Mouse (Mus musculus): ENCODE measurements at regions not wholly inside any gene's neighbourhood (a gene's known extent, or its start where the extent isn't known, plus 50 kb on each side); places are given as distances from the start of the nearest gene placed in this dataset.

DNA sequence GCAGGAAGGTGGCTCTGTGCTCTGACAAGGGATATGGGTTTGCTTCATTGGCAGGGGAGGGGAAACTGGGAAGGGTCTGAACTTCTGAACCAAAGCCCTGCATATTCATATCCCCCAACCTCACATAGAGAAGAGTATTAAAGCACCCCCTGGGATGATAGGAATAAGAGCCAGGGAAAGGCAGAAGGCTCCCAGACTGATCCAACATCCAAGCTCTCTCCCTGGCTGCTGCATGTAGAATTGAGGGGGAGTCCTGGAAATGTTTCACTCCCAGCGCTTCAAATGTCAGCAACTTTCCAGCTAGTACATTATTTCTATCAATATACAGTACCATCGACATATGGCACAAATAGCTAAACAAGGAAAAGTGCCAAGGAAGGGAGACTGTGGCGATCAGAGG, 51.1 kb upstream of the Prickle1 start:
- Histone ChIP-seq H3K27ac (ENCODE audit: control insufficient read depth, insufficient read depth, low read length) (no peak overlapping the region), H3K36me3 (ENCODE audit: control insufficient read depth, insufficient read depth, low read length) (no peaks in the 10 kb centered on the region), H3K4me3 (ENCODE audit: control insufficient read depth, insufficient read depth, low read length) (no peak overlapping the region), H3K4me1 (replicated peaks; ENCODE audit: control insufficient read depth, insufficient read depth, low read length) (no peaks in the 10 kb centered on the region), H3K27me3 (ENCODE audit: control insufficient read depth, insufficient read depth, low read length) (no peaks in the 10 kb centered on the region)
- DNase-seq, result no peak
- 96% methylated on average over 3 of the region's 3 CpGs for WGBS
- TF ChIP-seq CTCF (IDR thresholded peaks at IDR 0.05; ENCODE audit: borderline replicate concordance, control insufficient read depth, extremely low read depth, insufficient read depth, low read length, poor library complexity) (no peak), POLR2A (IDR thresholded peaks at IDR 0.05; ENCODE audit: control insufficient read depth, extremely low read depth, insufficient read depth, low read length, poor library complexity) (no peak)

DNA sequence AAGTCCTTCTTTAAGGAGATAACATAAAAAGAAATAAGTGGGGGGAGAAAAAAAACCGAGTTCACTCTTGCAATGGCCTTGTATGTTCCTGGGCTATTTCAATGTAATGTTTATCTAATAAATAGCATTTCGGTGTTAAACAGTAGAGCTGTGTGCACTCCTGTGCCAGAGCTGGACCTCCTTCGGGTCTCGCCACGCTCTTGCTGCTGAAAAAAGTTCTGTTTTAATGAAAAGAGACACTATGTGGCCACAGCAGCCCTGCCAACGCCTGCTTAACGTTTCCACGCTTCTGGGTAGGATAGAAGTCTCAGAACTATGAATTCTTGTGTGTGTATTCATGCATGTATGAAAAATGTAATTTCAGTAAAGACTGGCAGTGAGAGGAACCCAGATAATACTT, 50.3 kb upstream of the Prickle1 start:
- 90% methylated on average over 8 of the region's 8 CpGs for WGBS
- Histone ChIP-seq H3K4me1 (replicated peaks; ENCODE audit: control insufficient read depth, insufficient read depth, low read length) (no peaks in the 10 kb centered on the region), H3K36me3 (ENCODE audit: control insufficient read depth, insufficient read depth, low read length) (no peaks in the 10 kb centered on the region), H3K27me3 (ENCODE audit: control insufficient read depth, insufficient read depth, low read length) (no peaks in the 10 kb centered on the region), H3K4me3 (ENCODE audit: control insufficient read depth, insufficient read depth, low read length) (no peak overlapping the region), H3K27ac (ENCODE audit: control insufficient read depth, insufficient read depth, low read length) (no peak overlapping the region)
- TF ChIP-seq CTCF (IDR thresholded peaks at IDR 0.05; ENCODE audit: borderline replicate concordance, control insufficient read depth, extremely low read depth, insufficient read depth, low read length, poor library complexity) (no peak), POLR2A (IDR thresholded peaks at IDR 0.05; ENCODE audit: control insufficient read depth, extremely low read depth, insufficient read depth, low read length, poor library complexity) (no peak)
- DNase-seq, result no peak
